Mouse (Mus musculus): Measurements from ENCODE around the gene Nat8f2.

DNA sequence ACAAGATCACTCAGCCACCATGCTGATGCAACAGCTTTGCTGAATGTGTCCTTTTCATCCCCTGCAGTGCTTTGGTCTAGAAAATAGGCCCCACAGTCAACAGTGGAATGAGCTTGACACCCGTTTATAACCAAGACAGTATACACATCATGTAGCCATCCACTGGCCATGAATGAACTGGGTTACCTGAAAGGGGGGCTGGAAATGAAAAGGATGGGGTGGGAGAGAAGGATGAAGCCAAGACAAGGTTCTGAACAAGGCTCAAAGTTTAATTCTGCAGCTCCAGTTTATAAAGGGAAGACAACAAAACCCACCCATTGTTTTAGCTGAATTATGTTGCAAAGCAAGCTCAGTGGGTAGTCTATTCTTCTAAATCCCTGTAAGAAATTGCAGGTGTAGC, 15.4 kb upstream of the Nat8f2 start:
- TF ChIP-seq EP300 (IDR thresholded peaks at IDR 0.05; ENCODE audit: low read length) (no peak), CTCF (conservative IDR thresholded peaks at IDR 0.05 in 1 of 2, IDR thresholded peaks at IDR 0.05 in 1 of 2; ENCODE audit: low read depth in 2 of 2, low read length in 2 of 2) (no peak), CHD2 (IDR thresholded peaks at IDR 0.05; ENCODE audit: low read length) (no peak), HCFC1 (IDR thresholded peaks at IDR 0.05; ENCODE audit: low read depth, low read length) (no peak), POLR2AphosphoS2 (IDR thresholded peaks at IDR 0.05; ENCODE audit: low read depth, low read length) (no peak), ELF1 (IDR thresholded peaks at IDR 0.05; ENCODE audit: low read depth, low read length) (no peak), RCOR1 (conservative IDR thresholded peaks at IDR 0.05; ENCODE audit: low read depth, low read length) (no peak), JUN (IDR thresholded peaks at IDR 0.05; ENCODE audit: insufficient read depth, low read depth, low read length) (no peak), TBP (conservative IDR thresholded peaks at IDR 0.05; ENCODE audit: low read depth, low read length) (no peak), SMC3 (IDR thresholded peaks at IDR 0.05; ENCODE audit: low read depth, low read length) (no peak), ZMIZ1 (IDR thresholded peaks at IDR 0.05; ENCODE audit: low read depth, low read length) (no peak), ZNF384 (IDR thresholded peaks at IDR 0.05; ENCODE audit: low read depth, low read length) (no peak)
